Mouse (Mus musculus) left cerebral cortex, adult 9 months (tissue): ENCODE measurements around the gene Tmem215.

ENCODE experiments used
- DNase-seq, 2 experiments: peaks; one replicate each; pipeline ENCODE4 v3.0.0; 2022; ENCODE audit warnings: low spot score in 2 of 2

Tmem215 gene

DNA sequence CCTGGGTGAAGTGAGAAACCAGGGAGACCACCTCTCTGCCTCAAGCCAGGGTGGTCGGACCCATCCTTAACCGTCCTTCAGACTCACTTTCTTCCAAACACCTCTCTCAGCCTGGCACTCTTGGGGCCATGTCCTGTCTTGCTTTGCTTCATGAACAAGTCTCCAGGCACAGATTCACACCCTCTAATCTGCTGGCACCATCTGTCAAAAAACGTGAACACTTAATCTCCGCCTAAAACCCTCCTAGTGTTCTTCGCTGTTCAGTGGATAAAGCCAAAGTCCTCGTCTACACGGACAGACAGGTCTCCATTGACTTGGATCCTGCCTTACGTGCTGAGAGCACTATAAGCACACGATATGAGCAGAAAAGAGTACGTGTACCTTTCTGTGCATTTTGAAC lies at the start of gene Tmem215:
TSS of gene Tmem215 (plus strand) at position 301 of the 400 bp plus-strand sequence.
- no peak for DNase-seq

DNA sequence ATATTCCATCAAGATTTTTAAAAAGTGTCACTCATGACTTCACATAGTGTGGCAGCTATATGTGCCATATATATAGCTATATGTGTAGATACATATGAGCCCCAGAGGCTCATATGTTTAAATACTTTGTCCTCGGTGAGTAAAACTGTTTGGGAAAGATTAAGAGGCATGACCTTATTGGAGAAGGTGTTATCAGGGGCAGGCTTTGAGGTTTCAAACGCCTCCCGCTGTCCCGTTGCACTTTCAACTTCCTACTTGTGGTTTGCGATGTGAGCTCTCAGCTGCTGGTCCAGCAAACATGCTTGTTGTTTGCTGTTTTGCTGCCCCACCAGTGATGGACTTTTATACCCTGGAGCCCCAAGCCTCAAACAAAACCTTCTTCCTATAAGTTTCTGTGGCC lies 40.1 kb upstream of the Tmem215 start:
- DNase-seq = no peak

DNA sequence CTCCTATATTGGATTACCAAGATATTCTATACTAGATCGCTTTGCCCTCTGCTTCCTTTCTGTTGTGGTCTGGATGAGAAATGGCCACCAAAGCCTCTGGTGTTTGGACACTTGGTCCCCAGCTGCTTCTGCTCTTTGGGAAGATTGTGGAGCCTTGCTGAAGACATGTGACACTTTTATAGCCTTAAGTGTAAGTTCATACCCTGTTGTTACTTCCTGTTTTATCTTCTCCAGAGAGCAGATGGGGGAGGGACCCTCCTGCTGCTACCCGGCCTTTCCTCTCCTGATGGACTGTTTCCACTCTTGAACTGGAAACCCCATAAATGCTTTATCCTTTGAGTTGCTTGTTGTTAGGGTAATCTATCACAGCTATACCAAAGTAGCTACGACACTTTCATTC lies 38.6 kb upstream of the Tmem215 start:
- DNase-seq = no peak

DNA sequence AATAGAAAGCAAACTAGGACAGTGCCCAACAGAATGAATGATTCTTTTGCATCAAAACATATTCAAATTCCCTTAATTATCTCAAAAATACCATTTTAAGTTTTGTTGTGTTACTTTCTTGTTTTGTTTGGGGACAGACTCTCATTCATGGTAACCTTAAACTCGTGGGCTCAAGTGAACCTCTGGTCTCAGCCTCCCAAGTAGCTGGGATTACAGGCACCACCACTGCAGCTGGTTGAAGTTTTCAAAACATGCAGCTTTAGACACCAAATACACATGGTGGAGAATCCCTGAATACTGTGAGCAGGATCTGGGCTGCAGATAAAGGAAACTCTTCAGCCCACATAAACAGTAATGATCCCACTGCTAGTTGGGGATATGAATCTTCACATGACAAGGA lies 37.6 kb upstream of the Tmem215 start:
- no peak for DNase-seq

DNA sequence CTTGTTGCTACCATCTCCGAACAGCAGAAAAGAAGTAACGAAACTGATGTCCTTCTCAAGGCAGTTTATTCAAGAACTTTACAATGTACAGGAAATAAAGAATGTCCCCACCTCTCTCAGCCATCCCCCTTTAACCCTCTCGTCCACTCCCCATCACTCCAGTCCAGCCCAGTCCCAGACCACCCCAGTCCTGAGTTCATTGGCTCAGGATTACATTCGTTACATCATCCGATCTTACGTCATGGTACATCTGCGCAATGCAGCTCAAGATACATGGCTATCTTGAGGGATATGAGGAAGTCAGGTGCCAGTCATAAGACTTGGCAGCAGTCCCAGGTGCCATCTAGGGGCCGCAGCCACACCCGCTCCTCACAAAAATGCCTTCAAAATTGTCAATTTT lies 28.4 kb upstream of the Tmem215 start:
- no peak for DNase-seq

DNA sequence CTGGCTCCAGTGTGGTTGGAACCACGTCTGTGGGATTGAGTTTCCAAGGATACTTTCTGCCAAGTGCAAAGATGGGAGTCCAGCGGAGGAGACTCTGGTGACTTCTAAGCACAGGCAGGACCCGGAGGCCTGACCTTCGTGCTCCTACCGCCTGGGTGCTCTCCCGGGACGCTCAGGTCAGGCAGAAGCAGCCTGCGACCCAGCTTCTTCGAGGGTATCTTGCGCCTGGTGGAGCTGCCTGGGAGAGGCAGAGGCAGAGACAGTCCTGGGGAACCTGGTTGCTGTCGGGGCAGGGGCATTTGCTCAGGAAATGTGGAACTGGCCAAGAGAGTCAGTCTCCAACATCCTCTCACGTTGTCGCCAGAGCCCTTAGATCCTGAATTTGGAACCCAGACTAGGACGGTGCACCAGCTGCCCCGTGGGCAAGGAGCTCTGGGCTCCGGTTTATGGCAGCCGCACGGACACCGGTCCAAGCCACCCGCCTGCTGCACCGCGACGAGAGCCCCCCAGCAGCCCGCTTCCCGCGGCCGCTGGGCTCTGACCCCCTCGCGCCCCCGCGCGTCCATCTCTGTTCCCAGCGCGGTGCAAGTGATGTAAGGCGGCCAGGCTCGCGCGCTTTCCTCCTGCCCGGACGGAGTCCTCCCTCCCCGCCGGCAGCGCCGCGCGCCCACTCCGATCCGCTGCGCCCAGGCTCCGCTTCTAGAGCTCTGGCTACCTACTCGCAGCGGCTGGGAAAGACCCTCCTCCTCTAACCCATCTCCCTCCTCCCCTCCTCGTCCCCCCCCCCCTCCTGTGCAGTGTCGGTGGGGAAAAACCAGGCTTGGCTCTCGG lies 935 bp downstream of the Tmem215 start:
- DNase-seq = peak in 1 of 2 experiments; percentile 32

DNA sequence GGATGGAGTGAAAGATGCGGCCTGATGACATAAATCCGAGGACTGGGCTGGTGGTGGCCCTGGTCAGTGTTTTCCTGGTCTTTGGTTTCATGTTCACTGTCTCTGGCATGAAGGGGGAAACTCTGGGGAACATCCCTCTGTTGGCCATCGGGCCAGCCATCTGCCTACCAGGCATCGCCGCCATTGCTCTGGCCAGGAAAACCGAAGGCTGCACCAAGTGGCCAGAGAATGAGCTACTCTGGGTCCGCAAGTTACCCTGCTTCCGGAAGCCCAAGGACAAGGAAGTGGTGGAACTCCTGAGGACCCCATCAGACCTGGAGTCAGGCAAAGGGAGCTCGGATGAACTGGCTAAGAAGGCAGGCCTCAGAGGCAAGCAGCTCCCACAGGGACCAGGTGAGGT lies 1.9 kb downstream of the Tmem215 start:
- no peak for DNase-seq

DNA sequence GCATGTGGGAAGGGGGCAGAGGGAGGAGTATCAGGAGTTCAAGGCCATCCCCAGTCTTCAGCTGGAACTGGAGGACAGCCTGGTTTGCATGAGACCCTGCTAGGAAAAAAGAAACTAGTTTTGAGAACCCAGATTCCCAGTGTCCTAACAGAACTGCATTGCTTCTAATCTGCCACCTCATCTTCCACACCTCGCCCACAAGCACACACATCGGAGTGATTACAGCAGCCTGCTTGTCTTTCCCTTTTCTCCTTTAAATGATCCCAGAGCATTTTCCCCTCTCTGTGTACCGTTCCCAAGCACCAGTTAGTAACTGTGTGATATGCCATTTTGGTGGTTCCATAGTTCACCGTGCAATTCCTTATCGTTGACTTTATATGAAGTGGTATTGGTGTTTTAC lies 6.0 kb downstream of the Tmem215 start:
- no peak for DNase-seq

DNA sequence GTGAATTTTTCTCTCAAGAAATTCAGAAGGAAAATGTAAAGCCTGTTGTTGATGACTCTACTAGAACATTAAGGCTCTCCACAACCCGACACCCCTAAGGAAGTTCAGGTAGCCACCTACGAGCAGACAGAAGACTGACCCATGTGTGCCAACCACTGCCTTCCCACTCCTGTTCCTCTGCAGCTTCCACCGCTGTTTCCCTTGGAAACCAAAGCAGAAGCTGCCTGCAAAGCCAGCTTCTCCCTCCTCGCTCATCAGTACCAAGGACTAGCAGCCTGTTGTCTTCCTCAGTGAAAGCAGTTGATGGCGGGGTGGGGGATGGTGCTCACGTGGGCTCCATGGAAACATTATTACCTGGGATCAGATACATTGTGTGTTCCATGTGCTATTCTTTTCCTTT lies 14.6 kb downstream of the Tmem215 start:
- peak in 1 of 2 experiments; percentile 45 for DNase-seq

DNA sequence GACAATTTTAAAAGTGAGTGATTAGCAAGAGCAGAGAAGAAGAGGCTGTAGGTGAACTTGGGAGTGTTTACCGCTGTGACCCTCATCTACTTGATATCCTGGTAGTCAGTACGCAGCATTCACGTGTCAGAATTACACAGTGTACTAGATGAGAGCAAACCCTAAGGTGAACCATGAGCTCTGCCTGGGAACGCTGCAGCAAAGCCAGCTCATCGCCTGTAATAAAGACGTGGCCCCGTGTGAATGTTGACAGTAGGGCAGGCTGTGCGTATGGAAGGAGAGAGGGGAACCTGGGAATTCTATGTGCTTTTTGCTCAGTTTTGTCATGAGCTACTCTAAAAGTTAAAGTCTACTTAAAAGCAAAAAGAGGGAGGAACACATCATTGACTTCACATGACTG lies 19.8 kb downstream of the Tmem215 start:
- DNase-seq = no peak

DNA sequence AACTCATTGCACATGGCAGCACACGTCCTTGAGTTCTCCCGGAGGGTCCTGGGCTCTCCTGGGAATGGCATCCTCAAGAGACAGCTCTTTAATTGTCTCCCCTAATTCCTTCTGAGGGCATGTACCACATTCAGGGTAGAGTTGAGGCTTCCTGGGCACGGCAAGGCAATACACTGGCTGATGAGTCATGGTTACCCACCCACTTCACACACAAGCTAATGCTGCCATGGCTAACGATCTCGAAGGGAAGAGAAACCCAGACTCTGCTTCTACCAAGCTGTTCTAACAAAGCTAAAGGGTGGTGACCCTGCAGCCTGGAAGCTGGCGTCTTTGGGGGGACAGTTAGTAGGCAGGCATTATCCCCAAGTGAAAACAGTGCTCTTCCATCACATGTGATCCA lies 24.4 kb downstream of the Tmem215 start:
- no peak for DNase-seq

DNA sequence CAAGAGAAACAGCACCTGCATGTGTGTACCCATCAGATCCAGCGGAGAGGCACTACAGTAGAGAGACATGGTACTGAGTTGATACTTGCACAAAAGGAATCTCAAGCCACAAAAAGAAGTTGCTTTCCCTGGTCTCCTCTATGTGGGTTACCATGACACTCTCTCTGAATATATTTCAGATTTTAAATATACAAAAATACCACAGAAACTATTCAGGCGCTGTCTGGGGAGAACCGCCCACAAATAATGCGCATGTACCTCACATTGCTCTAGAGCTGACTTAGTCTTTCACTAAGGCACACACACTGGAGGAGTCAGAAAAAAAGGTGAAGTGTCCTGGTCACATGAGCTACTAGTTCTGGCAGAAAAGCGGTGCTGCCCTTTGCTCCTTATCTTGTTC lies 24.8 kb downstream of the Tmem215 start:
- peak; percentile 43 to 47 for DNase-seq

DNA sequence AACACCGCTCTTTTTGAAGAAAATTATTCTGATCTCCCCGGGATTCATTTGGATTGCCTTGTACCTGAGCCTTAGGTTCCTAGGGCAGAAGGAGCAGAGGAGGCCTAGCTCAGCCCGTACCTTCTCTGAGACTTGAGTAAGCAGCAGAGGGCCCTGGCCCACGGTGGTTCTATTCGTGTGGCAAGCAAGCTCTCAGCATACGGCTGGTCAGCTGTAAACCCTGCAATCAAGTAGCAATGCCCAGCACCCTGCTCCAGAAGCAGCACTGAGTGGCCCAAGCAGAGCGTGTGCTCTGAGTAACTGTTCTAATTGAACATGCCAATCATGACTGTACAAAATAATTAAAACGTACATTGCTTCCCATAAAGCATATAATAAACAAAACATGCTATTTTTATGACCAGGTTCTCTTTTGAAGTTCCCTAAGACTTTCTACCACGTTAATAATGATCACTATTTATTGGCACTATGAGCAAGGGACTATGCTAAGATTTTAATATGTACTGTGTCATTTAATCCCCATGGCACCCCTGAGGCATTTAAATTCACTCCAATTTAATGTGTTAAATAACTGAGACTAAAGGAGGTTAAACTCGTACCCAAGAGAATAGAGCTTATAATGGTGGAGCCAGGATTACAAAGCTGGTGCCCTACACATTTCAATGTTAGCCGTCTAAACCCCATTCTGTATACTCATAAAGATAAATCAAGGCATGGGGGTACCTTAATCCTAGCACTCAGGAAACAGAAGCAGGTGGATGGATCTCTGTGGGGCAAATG lies 28.0 kb downstream of the Tmem215 start:
- no peak for DNase-seq

DNA sequence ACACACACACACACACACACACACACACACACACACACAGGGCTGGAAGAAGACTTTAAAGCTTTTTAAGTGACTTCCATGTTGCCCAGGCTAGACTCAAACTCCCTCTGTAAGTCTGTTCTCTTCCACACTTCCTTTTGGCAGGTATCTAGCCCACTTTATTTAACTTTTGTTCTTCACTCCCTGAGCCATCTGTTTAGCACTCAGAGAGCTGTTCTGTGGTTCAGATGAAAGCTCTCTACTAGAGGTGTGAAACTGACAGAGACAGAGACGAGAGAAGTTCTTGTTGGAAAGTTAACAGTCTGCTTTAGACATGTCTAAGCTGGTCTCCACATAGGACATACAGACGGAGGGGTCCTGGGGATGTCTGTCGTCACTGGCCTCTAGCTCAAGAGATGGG lies 30.5 kb downstream of the Tmem215 start:
- DNase-seq = peak in 1 of 2 experiments; percentile 35

DNA sequence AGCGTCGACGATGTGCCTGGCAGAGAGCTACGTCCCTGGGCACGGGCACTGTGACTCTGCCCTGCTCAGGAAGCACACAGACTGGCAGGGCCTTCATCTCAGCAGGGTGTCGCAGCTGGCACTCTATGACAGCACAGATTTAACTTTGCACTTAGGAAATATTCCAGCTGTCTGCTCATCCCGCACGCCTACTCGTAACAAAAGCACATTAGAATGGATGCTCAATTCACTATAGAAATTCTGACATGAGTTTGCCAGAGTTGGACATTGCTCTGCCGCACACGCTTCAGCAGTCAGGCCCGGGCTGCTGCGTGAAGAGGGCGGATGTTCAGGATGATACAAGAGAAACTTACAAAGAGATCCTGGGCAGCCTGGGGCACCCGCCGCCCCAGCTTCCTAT lies 37.6 kb downstream of the Tmem215 start:
- peak; percentile 61 to 67 for DNase-seq

DNA sequence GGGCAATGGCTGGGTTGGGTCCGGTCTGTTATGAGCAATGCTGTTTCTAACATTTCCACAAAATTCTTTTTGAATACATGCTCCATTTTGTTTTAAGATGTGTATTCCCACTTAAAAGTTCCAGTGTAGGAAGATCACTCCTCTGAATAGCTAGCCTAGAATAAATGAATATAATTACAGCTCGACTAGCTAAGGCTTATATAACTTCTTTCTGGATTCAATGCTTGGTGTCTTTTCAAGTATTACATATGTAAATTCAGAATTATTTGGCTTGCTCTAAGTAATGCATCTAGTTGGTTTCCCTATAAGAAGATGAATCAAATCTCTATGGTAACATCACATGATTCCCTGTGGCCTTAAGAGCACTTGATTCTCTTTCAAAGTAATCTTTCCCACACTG lies 41.3 kb downstream of the Tmem215 start:
- DNase-seq = no peak

DNA sequence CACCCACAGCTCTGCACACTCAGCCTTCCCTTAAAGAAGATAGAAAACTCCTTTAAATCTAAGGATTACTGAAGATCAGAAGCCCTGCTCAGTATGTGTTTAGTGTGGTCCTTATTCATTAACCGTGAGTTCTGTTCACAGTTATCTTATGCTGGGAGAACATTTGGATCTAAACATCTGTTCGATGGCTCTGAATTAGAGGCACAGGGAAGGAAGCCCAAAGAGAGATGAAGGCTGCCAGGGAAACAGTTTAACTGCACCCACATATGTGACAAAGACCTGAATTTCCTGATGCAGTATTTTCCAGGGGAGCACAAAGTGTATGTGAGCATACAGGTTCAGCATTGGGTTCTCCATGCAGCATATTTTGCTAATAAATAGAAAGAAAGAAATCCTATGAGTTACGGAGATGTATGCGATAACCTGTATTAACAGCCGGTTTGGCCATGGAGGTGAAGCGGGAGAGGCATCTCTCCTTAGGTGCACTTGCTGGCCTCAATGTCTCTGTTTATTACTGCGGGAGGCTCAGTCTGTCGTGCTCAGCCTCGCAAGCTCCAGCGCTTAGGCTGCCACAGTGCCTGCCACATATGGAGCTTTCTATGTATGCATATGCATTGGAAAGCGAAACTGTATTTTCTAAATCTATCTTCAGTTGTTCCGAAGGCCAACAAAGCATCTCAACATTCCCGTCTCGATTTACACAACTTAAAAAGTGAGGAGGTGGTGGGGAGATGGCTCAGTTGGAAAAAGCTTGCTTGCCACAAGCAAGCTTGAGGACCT lies 46.8 kb downstream of the Tmem215 start:
- peak in 1 of 2 experiments; percentile 42 for DNase-seq
